Mouse (Mus musculus) heart, postnatal 0 days (tissue): ENCODE measurements around the gene Cacnb4.

Experiments
- CTCF ChIP-seq: IDR thresholded peaks from 2 replicates; pipeline ENCODE4 v1.5.1; 2016; ENCODE audit warnings: antibody characterized with exemption, control low read depth, low read depth
- EP300 ChIP-seq: IDR thresholded peaks from 2 replicates; pipeline ENCODE4 v1.6.1; 2016; ENCODE audit warnings: antibody characterized with exemption, low read depth

DNA sequence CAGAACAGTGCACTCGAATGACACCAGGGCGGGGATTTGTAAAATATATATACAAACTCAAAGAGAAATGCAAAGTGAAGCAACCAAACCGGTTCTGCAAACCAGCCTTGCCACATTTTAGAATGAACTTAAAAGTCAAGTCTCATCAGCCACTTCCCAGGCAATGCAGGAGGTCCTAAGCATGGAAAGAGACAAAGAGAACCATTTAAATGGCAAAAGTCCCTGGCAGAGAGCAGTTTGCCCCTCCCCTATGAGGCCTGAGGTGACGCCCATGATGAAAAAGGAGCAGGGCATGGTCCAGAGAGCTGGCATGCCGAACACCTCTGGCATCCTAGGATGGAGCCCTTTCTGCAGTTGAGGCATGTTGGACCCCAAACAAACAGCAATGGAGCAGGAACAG lies 234.5 kb downstream of the Cacnb4 start:
- TF ChIP-seq CTCF, result no peak
- TF ChIP-seq EP300, result no peak
